ENCODE assay signal across 9 mouse cellular contexts in the genomic region with DNA sequence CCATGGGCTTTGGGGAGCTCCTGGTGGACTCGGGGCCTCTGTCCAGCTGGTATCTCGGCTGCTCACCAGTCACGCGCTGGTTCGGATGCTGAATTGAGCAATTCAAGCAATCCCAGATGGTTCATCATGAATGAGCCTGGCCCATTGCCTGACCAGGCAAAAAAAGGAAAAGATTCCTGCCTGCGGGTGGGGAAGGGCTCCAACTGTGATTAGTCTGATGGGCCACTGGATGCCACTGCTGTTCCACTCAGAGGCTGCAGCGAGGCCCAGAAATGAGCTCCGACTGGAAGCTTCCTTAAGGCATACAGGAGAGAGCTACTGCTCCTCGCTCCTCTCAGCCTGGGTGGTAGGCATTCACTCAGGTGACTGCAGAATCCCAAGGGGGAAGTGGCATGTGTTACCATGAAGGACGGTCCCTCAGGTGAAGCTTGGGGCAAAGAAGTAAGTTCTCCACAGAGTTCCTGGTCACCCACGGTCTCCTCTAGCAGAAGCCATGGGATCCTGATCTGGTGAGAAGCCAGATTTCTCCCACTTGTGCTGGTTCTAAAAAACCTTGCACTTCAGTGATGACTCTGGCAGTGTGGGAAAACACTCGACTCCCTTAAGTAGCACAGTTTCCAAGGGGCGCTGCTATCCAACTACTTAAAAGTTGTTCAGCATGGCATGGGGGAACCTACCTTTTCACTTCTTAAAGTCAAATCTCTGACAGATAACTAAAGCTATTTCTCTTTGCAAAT. TPM values are rescaled to one million over a fixed set of nuclear protein-coding genes. Genes with fewer than 3 reads are reported as not detected.
A peak's percentile ranks its signal among the peaks of the same experiment; 100 is the strongest.
DNase-seq lines count a peak whose midpoint lies in the region; ATAC-seq and TF ChIP-seq lines count a peak whose summit lies in the region.
"Had no signal": no experiment of that assay in that cellular context is flagged by ENCODE, and none has a peak within 500 bp of the region (broad histone marks: within the 10 kb centered on the region; RNA-seq: fewer than 3 reads in every experiment).

No protein-coding gene starts in this region.

- no peaks in the 10 kb centered on the region for H3K9me3 ChIP-seq in forebrain, embryonic 14.5 days (replicated peaks; ENCODE audit: control insufficient read depth, low read length)
- H3K9me3 ChIP-seq in forebrain, embryonic 11.5 days (ENCODE audit: control insufficient read depth, low read length): no peaks in the 10 kb centered on the region
- no peaks in the 10 kb centered on the region for H3K9me3 ChIP-seq in hindbrain, embryonic 16.5 days (ENCODE audit: control insufficient read depth, low read length)
- H3K9me3 ChIP-seq: stomach, embryonic 15.5 days had no signal

- peak; percentile 62 for ATAC-seq in forebrain, embryonic 14.5 days
- ATAC-seq in forebrain, embryonic 11.5 days (replicated peaks; ENCODE audit: low FRiP score): no peak
- ATAC-seq in frontal cortex, adult (ENCODE audit: low TSS enrichment): peak; percentile 86
- ATAC-seq in hindbrain, embryonic 16.5 days: peak; percentile 85
- no peak for ATAC-seq in CD4-positive, CD25-positive, alpha-beta regulatory T cell, adult 4 months

- H3K4me2 ChIP-seq in forebrain, embryonic 14.5 days (ENCODE audit: low read length): no peak overlapping the region
- H3K4me2 ChIP-seq in forebrain, embryonic 11.5 days (ENCODE audit: low read depth, low read length, severe bottlenecking): no peak overlapping the region
- no peak overlapping the region for H3K4me2 ChIP-seq in hindbrain, embryonic 16.5 days (ENCODE audit: low read length)
- H3K4me2 ChIP-seq in myocyte (ENCODE audit: low read depth): no peak overlapping the region

- H3K36me3 ChIP-seq in forebrain, embryonic 14.5 days (ENCODE audit: control insufficient read depth, insufficient read depth, low read length): no peaks in the 10 kb centered on the region
- H3K36me3 ChIP-seq in forebrain, embryonic 11.5 days (ENCODE audit: control insufficient read depth, insufficient read depth, low read length): no peaks in the 10 kb centered on the region
- no peaks in the 10 kb centered on the region for H3K36me3 ChIP-seq in hindbrain, embryonic 16.5 days (ENCODE audit: control insufficient read depth, insufficient read depth, low read length)
- H3K36me3 ChIP-seq in myocyte (ENCODE audit: control insufficient read depth, insufficient read depth): no peaks in the 10 kb centered on the region
- H3K36me3 ChIP-seq: stomach, embryonic 15.5 days had no signal

- no peaks in the 10 kb centered on the region for H3K79me2 ChIP-seq in myocyte (ENCODE audit: control insufficient read depth, insufficient read depth)

- WGBS in forebrain, embryonic 14.5 days: 73% methylated on average over 13 of the region's 13 CpGs
- WGBS in forebrain, embryonic 11.5 days: 84% methylated on average over 13 of the region's 13 CpGs
- 81% methylated on average over 13 of the region's 13 CpGs for WGBS in bone marrow, adult 2 months
- whole genome bisulfite sequencing in hindbrain, embryonic 16.5 days: 65% methylated on average over 13 of the region's 13 CpGs

- H3K4me1 ChIP-seq in forebrain, embryonic 14.5 days (ENCODE audit: control insufficient read depth, insufficient read depth, low read length): no peaks in the 10 kb centered on the region; the same call in none of the 2 replicates
- H3K4me1 ChIP-seq in forebrain, embryonic 11.5 days (replicated peaks; ENCODE audit: control insufficient read depth, insufficient read depth, low read length): no peaks in the 10 kb centered on the region
- no peaks in the 10 kb centered on the region; the same call in 1 of the 2 replicates for H3K4me1 ChIP-seq in bone marrow, adult 2 months (ENCODE audit: control insufficient read depth, insufficient read depth, low read length)
- H3K4me1 ChIP-seq in hindbrain, embryonic 16.5 days (ENCODE audit: control insufficient read depth, insufficient read depth, low read depth, low read length): no peaks in the 10 kb centered on the region

- no peak overlapping the region for H3K4me3 ChIP-seq in forebrain, embryonic 14.5 days (ENCODE audit: low read depth, low read length)
- no peak overlapping the region for H3K4me3 ChIP-seq in forebrain, embryonic 11.5 days (ENCODE audit: low read depth, low read length)
- H3K4me3 ChIP-seq in bone marrow, adult 2 months (replicated peaks; ENCODE audit: control insufficient read depth, low read depth, low read length): no peak overlapping the region
- no peak overlapping the region for H3K4me3 ChIP-seq in hindbrain, embryonic 16.5 days (ENCODE audit: low read length)
- H3K4me3 ChIP-seq in myocyte: no peak overlapping the region
- H3K4me3 ChIP-seq: stomach, embryonic 15.5 days had no signal

- H3K27ac ChIP-seq in forebrain, embryonic 14.5 days (ENCODE audit: low read depth, low read length): no peak overlapping the region
- H3K27ac ChIP-seq in forebrain, embryonic 11.5 days (ENCODE audit: low read depth, low read length): no peak overlapping the region
- H3K27ac ChIP-seq in bone marrow, adult 2 months (ENCODE audit: control insufficient read depth, insufficient read depth, low read depth, low read length, poor library complexity): no peak overlapping the region
- no peak overlapping the region for H3K27ac ChIP-seq in hindbrain, embryonic 16.5 days (ENCODE audit: low read depth, low read length)
- H3K27ac ChIP-seq: stomach, embryonic 15.5 days had no signal

- H3ac ChIP-seq in myocyte (ENCODE audit: control insufficient read depth, insufficient read length): no peak overlapping the region

- TF ChIP-seq POLR2A in bone marrow, adult 2 months (IDR thresholded peaks at IDR 0.05; ENCODE audit: borderline replicate concordance, control insufficient read depth, low read depth, low read length): no peak
- TF ChIP-seq POLR2A in myocyte (IDR thresholded peaks at IDR 0.05; ENCODE audit: insufficient read length, low read depth): no peak

- no peak overlapping the region for H3K9ac ChIP-seq in forebrain, embryonic 14.5 days (ENCODE audit: low read length)
- H3K9ac ChIP-seq in forebrain, embryonic 11.5 days (ENCODE audit: low read length): no peak overlapping the region
- H3K9ac ChIP-seq in hindbrain, embryonic 16.5 days (ENCODE audit: low read depth, low read length): no peak overlapping the region
- H3K9ac ChIP-seq: stomach, embryonic 15.5 days had no signal

- peak; percentile 18; the same call in 1 of the 2 replicates for TF ChIP-seq CTCF in bone marrow, adult 2 months (IDR thresholded peaks at IDR 0.05; ENCODE audit: control insufficient read depth, insufficient read depth, low read length)

- H3K27me3 ChIP-seq in forebrain, embryonic 14.5 days (replicated peaks; ENCODE audit: control insufficient read depth, insufficient read depth, low read length): no peaks in the 10 kb centered on the region
- H3K27me3 ChIP-seq in forebrain, embryonic 11.5 days (ENCODE audit: control insufficient read depth, insufficient read depth, low read length): no peaks in the 10 kb centered on the region
- no peaks in the 10 kb centered on the region for H3K27me3 ChIP-seq in hindbrain, embryonic 16.5 days (replicated peaks; ENCODE audit: control insufficient read depth, insufficient read depth, low read length)
- no peaks in the 10 kb centered on the region for H3K27me3 ChIP-seq in myocyte (ENCODE audit: control insufficient read depth, insufficient read depth, insufficient read length)
- H3K27me3 ChIP-seq: stomach, embryonic 15.5 days had no signal

- peak; percentile 82 for DNase-seq in forebrain, embryonic 14.5 days (ENCODE audit: low spot score)
- no peak for DNase-seq in forebrain, embryonic 11.5 days (ENCODE audit: low spot score)
- peak; percentile 81 to 87 for DNase-seq in layer of hippocampus, postnatal 36 days

TF ChIP-seq in myocyte, 11 proteins besides CTCF, POLR2A, EP300 and RAD21:
- peak; percentile 46; the same call in 1 of the 2 replicates for TF ChIP-seq CEBPB (IDR thresholded peaks at IDR 0.05; ENCODE audit: insufficient read depth, poor library complexity, severe bottlenecking)
- no peak for TF ChIP-seq SRF (IDR thresholded peaks at IDR 0.05; ENCODE audit: control insufficient read depth, insufficient read length, low read depth)
TF ChIP-seq in myocyte: peak in this region for 1.

RNA-seq across cellular contexts. Expression of gene Susd1, which starts 57.3 kb away (rescaled TPM):
- 0.66 and 0.70 TPM in 2 replicates for polyA plus RNA-seq in forebrain, embryonic 14.5 days (2014; fragmentation: Nextera tagmentation; extraction: Ambion mirVana)
- 0.92 and 1.3 TPM in 2 replicates for polyA plus RNA-seq in forebrain, embryonic 11.5 days (2014; fragmentation: Nextera tagmentation; extraction: Ambion mirVana)
- 21.3 and 25.3 TPM in 2 replicates for polyA plus RNA-seq in bone marrow, adult 2 months (2011; ENCODE audit: insufficient read depth, insufficient read length, low replicate concordance, missing spikeins)
- polyA plus RNA-seq in hindbrain, embryonic 16.5 days (2015; fragmentation: Nextera tagmentation; extraction: Ambion mirVana): 2.1 and 2.2 TPM in 2 replicates
- 1 to 10 TPM; 6.3 to 8.2 TPM for total RNA-seq in layer of hippocampus, postnatal 36 days (2021)
- polyA plus RNA-seq in myocyte (2012; fragmentation: generic; extraction: Trizol): 0.55 TPM
- 1 to 10 TPM in 1 of 2 experiments, under 1 TPM in 1; 0.99 to 3.2 TPM for polyA plus RNA-seq in CD4-positive, CD25-positive, alpha-beta regulatory T cell, adult 4 months (2017; shearing (Covaris generic))

Comparison
In these comparisons a context has a peak if more than half of its experiments do, and no peak if none do; other contexts are left out.
1. ATAC-seq: peak in forebrain, embryonic 14.5 days (single experiment), frontal cortex, adult (single experiment) and hindbrain, embryonic 16.5 days (single experiment); none in forebrain, embryonic 11.5 days (single experiment) and CD4-positive, CD25-positive, alpha-beta regulatory T cell, adult 4 months (single experiment).